Mouse (Mus musculus) duodenum, adult 2 months (tissue): ENCODE data around the gene Gpr143. TPM values are rescaled to one million over a fixed set of nuclear protein-coding genes. Genes with fewer than 3 reads are reported as not detected.

Source experiments
- polyA plus RNA-seq: library from polyadenylated mRNA; depleted of rRNA; stranded (reverse); fragments of >200 nt; gene quantifications from 2 replicates; pipeline ENCODE4 v1.2.3, GENCODE M21; 2012; ENCODE audit warnings: low replicate concordance; rRNA removed

Gpr143 gene
- not detected in 2 replicates for polyA plus RNA-seq

GRCm38 (mm10) chrX:152781720-152782403 lies at the start of gene Gpr143:
Gpr143 (plus strand) TSS chrX:152781921.

GRCm38 (mm10) chrX:152768891-152769599 lies 12.7 kb upstream of the Gpr143 start, which contains the start of gene Shroom2:
Shroom2 (minus strand) TSS chrX:152769465.

Other genes starting within 250 kb of the Gpr143 start
- not detected in 2 replicates for gene Cldn34a, start 218.6 kb upstream of the Gpr143 start, polyA plus RNA-seq
- 2.1 and 5.3 TPM in 2 replicates for gene Shroom2, start 12.5 kb upstream of the Gpr143 start, polyA plus RNA-seq
- gene Usp51, start 224.5 kb downstream of the Gpr143 start, polyA plus RNA-seq: not detected in 2 replicates